Mouse (Mus musculus): ENCODE measurements around the gene Bpifa6. TPM values are rescaled to one million over a fixed set of nuclear protein-coding genes. Genes with fewer than 3 reads are reported as not detected.

Gene Bpifa6
- not detected for polyA plus RNA-seq (2017; shearing (Covaris generic))

DNA sequence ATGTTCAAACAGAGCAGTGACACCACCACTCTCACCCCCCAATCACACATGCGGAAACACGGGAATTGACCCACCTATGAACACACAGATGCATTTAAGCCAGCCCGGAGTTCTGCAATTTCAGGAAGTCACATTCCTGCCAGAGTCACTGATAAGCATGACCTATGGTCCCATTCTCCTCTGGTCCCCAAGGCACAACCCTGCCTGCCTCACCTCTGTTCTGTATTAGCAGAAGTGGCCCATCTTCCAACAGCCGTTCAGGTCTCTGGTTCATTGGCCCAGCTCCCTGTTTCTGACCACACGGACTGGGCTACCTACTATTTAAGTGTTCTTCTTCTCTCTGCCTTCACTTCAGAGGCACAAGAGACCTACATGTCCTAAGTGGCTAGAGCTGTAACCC, at the start of gene Bpifa6:
TSS of gene Bpifa6 (plus strand) at position 364 of the 400 bp plus-strand sequence.

DNA sequence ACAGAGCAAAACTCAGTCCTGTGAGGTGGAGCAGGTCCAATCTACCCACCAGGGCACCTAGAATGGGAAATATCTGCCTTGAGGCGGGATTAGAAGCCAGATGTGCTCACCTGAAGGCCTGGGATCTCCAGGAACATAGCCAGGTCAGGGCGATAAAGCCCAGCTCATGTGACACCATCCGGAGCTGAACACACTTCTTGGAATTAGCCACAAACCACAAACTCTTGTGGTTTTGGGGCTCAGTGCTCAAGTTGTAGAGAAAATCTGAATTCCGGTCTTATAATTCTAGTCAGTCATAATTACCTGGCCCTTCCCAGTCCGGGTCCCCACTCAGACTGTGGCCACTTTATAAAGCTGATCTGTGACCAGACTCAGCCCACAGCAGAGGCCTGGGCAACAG, 36.9 kb upstream of the Bpifa6 start, which contains the start of gene Bpifb4:
TSS of gene Bpifb4 (plus strand) at position 370 of the 400 bp plus-strand sequence.

DNA sequence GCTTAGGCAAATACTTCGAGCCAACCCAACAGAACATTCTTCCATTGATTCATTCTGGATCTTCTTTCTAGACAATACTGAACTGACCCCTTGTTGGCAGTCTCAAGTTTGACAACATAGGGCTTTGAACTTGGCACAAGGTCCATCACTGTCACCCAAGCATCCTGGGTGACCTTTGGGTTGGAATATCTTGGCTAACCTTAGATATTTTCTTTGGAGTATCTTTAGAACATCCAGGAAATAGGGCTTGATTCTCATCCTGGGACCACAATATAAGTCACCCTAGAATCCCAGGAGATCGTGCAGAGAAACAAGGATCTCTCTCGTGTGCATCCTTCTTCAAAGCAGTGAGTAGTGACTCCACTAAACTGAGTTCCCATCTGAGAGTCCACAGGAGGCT, 33.2 kb downstream of the Bpifa6 start, which contains the start of gene Bpifa2:
TSS of gene Bpifa2 (plus strand) at position 301 of the 400 bp plus-strand sequence.

Other genes starting within 250 kb of the Bpifa6 start
- gene Mapre1, start 233.7 kb upstream of the Bpifa6 start, polyA plus RNA-seq (2017; shearing (Covaris generic)), result 219 TPM
- gene Efcab8, start 195.0 kb upstream of the Bpifa6 start, polyA plus RNA-seq (2017; shearing (Covaris generic)), result not detected
- gene Sun5, start 103.9 kb upstream of the Bpifa6 start, polyA plus RNA-seq (2017; shearing (Covaris generic)), result not detected
- gene Bpifb2, start 99.9 kb upstream of the Bpifa6 start, polyA plus RNA-seq (2017; shearing (Covaris generic)), result not detected
- gene Bpifb6, start 74.6 kb upstream of the Bpifa6 start, polyA plus RNA-seq (2017; shearing (Covaris generic)), result not detected
- gene Bpifb3, start 56.7 kb upstream of the Bpifa6 start, polyA plus RNA-seq (2017; shearing (Covaris generic)), result not detected
- not detected for gene Bpifb4, start 36.7 kb upstream of the Bpifa6 start, polyA plus RNA-seq (2017; shearing (Covaris generic))
- gene Bpifa2, start 33.3 kb downstream of the Bpifa6 start, polyA plus RNA-seq (2017; shearing (Covaris generic)), result not detected
- not detected for gene Bpifa3, start 155.4 kb downstream of the Bpifa6 start, polyA plus RNA-seq (2017; shearing (Covaris generic))
- not detected for gene Bpifa1, start 167.9 kb downstream of the Bpifa6 start, polyA plus RNA-seq (2017; shearing (Covaris generic))
- not detected for gene Bpifa5, start 187.7 kb downstream of the Bpifa6 start, polyA plus RNA-seq (2017; shearing (Covaris generic))
- gene Bpifb1, start 215.9 kb downstream of the Bpifa6 start, polyA plus RNA-seq (2017; shearing (Covaris generic)), result not detected
- gene Bpifb5, start 248.8 kb downstream of the Bpifa6 start, polyA plus RNA-seq (2017; shearing (Covaris generic)), result 0.30 TPM